Mouse (Mus musculus) adipose tissue, adult 10 weeks (tissue): Measurements from ENCODE around the gene Nos1. TPM values are rescaled to one million over a fixed set of nuclear protein-coding genes. Genes with fewer than 3 reads are reported as not detected.

Experiments
- polyA plus RNA-seq: library from polyadenylated mRNA; stranded (reverse); fragments of 350-450 nt; fragmentation: Illumina TruSeq; extraction: RNeasy Lipid Tissue Mini Kit (QIAGEN cat#74804); gene quantifications from one replicate; pipeline ENCODE4 v1.2.3, GENCODE M21; 2014; ENCODE audit warnings: low read depth, low replicate concordance

The Nos1 gene
- polyA plus RNA-seq: 0.51 TPM

DNA sequence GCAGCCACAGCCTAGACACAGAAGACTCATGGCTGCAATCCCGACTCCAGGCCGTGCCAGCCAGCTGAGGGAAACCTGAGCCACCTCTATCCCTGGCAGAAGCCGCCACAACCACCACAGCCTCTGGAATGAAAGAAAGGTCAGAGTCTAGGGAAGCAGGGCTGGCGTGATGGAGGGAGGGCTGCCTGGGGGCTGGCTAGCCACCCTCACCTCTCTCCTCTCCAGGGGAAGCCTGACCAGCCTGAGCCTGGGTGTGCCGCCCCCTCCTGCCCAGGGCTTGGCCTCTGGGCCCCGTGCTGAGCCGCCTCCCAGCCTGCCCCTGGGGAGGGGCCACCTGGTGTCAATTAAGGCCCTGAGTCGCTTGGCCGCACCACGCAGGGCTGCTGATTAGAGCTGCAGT, at the start of gene Nos1:
Nos1 (plus strand) TSS at position 352 of the 400 bp plus-strand sequence.

DNA sequence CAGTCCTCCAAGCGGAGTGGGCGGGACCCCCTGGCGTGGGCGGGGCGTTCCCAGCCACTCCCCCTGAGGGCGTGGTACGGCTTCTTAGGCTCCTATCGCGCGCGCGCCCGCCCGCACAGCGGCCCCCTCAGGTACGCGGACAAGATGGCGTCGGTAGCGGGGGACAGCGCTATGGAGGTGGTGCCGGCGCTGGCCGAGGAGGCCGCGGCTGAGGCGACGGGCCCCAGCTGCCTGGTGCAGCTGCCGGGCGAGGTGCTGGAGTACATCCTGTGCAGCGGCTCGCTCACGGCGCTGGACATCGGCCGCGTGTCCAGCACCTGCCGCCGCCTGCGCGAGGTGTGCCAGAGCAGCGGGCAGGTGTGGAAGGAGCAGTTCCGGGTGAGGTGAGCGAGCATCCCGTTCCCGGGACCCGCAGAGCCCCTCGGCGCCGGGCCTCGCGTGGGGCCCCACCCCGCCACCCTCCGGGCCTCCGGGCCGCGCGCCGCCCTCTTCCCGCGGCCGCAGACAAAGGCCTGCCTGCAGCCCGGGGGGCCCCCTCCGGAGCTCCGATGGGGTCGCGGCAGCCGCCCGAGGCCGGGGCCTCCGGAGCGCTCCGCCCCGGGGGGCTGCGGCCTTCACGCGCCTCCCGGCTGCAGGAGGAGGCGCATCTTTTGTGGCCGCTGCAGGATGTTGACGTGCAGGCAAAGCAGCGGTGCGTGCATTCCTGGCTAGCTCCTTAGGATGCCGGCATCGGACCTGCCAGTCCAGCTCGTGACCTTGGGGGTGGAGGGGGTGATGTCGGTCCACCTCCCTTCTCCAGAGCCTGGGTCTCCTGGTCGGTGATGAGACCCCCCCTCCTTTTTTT, 196.0 kb downstream of the Nos1 start, which contains the start of gene Fbxo21:
Fbxo21 (plus strand) TSS at position 74 of the 844 bp plus-strand sequence.

Other genes starting within 250 kb of the Nos1 start
- 36.2 TPM for gene Fbxo21, start 195.7 kb downstream of the Nos1 start, polyA plus RNA-seq
- gene Tesc, start 246.7 kb downstream of the Nos1 start, polyA plus RNA-seq: 3.1 TPM